Mouse (Mus musculus): ENCODE measurements around the gene Tsc22d4.

DNA sequence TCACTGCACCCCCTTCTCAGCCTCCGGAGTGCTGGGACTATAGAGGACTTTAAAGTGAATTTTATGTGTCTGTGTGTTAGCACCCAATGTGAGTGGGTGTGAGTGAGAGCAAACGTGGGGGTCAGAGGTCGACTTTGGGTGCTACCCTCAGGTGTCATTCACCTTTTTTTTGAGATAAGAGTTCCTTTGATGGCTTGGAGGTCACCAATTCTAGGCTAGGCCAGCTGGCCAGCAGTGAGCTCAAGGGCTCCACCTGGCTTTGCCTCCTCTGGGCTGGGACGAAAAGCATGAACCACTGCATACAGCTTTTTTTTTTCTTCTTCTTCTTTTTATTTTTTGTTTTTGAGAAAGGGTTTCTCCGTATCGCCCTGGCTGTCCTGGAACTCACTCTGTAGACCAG lies 18.8 kb upstream of the Tsc22d4 start:
- TF ChIP-seq CTCF (IDR thresholded peaks at IDR 0.05; ENCODE audit: low read depth) (no peak), EP300 (IDR thresholded peaks at IDR 0.05; ENCODE audit: low read depth) (no peak)

All from heart, postnatal 0 days (tissue).